Comparison of ENCODE assay signal across 8 mouse cellular contexts in the genomic region with DNA sequence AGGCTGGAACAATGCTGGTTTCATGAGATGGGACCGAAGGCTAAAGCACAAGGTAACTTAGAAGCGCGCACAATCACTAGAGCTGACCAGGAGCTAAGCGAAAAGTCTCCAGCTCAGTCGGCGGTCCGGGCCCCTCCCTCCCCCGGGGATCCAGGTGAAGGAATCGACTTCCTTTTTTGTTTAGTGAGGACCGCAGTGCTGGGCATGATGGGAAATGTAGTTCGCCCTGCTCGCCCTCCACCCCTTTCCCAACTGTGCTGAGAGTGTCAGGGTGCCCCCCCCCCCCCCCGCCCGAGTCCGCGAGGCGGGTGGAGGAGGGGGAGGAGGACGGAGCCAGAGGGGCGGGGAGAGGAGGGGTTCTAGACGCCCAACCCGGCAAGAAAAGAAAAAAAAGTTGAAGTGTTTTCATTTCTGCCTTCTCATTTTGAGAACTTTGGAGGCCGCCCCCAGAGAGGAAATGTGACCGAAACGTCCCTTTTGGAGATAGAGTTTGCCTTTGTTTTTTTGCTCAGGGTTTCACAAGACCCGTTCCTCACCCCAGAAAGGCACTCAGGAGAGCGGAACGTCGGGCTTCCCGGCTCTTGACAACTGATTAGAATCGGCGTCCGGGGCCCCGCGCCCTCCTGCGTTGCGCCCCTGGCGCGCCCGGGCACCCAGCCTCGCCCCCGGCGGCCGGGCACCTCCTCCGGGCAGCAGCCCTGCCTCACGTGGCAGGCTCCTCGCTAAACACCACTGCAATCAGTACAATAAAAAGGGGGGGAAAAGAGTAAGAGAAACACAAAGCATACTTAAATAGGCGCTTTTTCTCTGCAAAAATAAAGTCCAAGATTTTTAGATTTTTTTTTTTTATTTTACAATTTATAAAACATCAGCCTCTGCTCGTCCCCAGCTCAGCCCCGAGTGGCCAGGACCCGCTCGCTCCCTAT. TPM values are rescaled to one million over a fixed set of nuclear protein-coding genes. Genes with fewer than 3 reads are reported as not detected.
DNase-seq lines count a peak whose midpoint lies in the region; ATAC-seq lines count a peak whose summit lies in the region.

No protein-coding gene starts in this region.

- peak overlapping the region; percentile 99 for H3K4me2 ChIP-seq in heart, embryonic 16.5 days (ENCODE audit: low read depth, low read length)
- H3K4me2 ChIP-seq in liver, embryonic 16.5 days (ENCODE audit: low read depth, low read length) = peak overlapping the region; percentile 72
- H3K4me2 ChIP-seq in neural tube, embryonic 13.5 days = peak overlapping the region; percentile 97

- H3K4me3 ChIP-seq in forebrain, embryonic 10.5 days = peak overlapping the region; percentile 92
- H3K4me3 ChIP-seq in heart, embryonic 16.5 days (ENCODE audit: low read length) = peak overlapping the region; percentile 68
- H3K4me3 ChIP-seq in liver, embryonic 16.5 days (ENCODE audit: low read depth, low read length) = peak overlapping the region; percentile 60
- peak overlapping the region; percentile 90 for H3K4me3 ChIP-seq in neural tube, embryonic 13.5 days

- DNase-seq in A20 (ENCODE audit: low read depth, low spot score) = peak; percentile 91
- DNase-seq in adrenal gland, postnatal 14 days = peak; percentile 90
- peak; percentile 89 for DNase-seq in forebrain, embryonic 10.5 days (ENCODE audit: extremely low spot score, low spot score)
- DNase-seq in kidney, postnatal 25 days = peak; percentile 92 to 97
- peak; percentile 84 for DNase-seq in testis, postnatal 14 days (ENCODE audit: low spot score)

- under 1% methylated on average over 48 of the region's 51 CpGs for WGBS in forebrain, embryonic 10.5 days
- WGBS in heart, embryonic 16.5 days = under 1% methylated on average over 46 of the region's 51 CpGs
- under 1% methylated on average over 44 of the region's 51 CpGs for WGBS in liver, embryonic 16.5 days (ENCODE audit: insufficient replicate concordance)
- under 1% methylated on average over 44 of the region's 51 CpGs for WGBS in neural tube, embryonic 13.5 days

- H3K4me1 ChIP-seq in forebrain, embryonic 10.5 days = peaks cover 74% of the 10 kb centered on the region
- H3K4me1 ChIP-seq in heart, embryonic 16.5 days (ENCODE audit: control insufficient read depth, insufficient read depth, low read length) = peaks cover 16% of the 10 kb centered on the region
- H3K4me1 ChIP-seq in liver, embryonic 16.5 days (ENCODE audit: control insufficient read depth, low read depth, low read length) = peaks cover 7% of the 10 kb centered on the region
- peaks cover 51% of the 10 kb centered on the region for H3K4me1 ChIP-seq in neural tube, embryonic 13.5 days (replicated peaks)

- peak overlapping the region; percentile 93 for H3K9ac ChIP-seq in heart, embryonic 16.5 days (ENCODE audit: low read length)
- H3K9ac ChIP-seq in liver, embryonic 16.5 days (ENCODE audit: low read depth, low read length) = peak overlapping the region; percentile 50
- H3K9ac ChIP-seq in neural tube, embryonic 13.5 days = peak overlapping the region; percentile 98

- peak overlapping the region; percentile 98 for H3K27ac ChIP-seq in forebrain, embryonic 10.5 days
- H3K27ac ChIP-seq in heart, embryonic 16.5 days (ENCODE audit: low read length) = peak overlapping the region; percentile 90
- H3K27ac ChIP-seq in liver, embryonic 16.5 days (ENCODE audit: low read length) = peak overlapping the region; percentile 50
- H3K27ac ChIP-seq in neural tube, embryonic 13.5 days (replicated peaks) = peak overlapping the region; percentile 93

- ATAC-seq in heart, embryonic 16.5 days (replicated peaks; ENCODE audit: extremely low read depth, insufficient read depth, low FRiP score) = peak; percentile 50
- ATAC-seq in liver, embryonic 16.5 days (ENCODE audit: low read depth) = peak; percentile 44
- ATAC-seq in neural tube, embryonic 13.5 days (ENCODE audit: low read depth) = 0 out of 2 replicates have a peak, but pooled peaks have one; percentile 11

- peaks cover 51% of the 10 kb centered on the region for H3K27me3 ChIP-seq in forebrain, embryonic 10.5 days (ENCODE audit: poor library complexity, severe bottlenecking)
- H3K27me3 ChIP-seq in heart, embryonic 16.5 days (ENCODE audit: control insufficient read depth, insufficient read depth, low read length) = peaks cover 2% of the 10 kb centered on the region; the same call in 1 of the 2 replicates
- peaks cover 76% of the 10 kb centered on the region for H3K27me3 ChIP-seq in liver, embryonic 16.5 days (ENCODE audit: control insufficient read depth, insufficient read depth, low read depth, low read length)
- H3K27me3 ChIP-seq in neural tube, embryonic 13.5 days = peaks cover 16% of the 10 kb centered on the region

- no peaks in the 10 kb centered on the region; the same call in 1 of the 2 replicates for H3K36me3 ChIP-seq in forebrain, embryonic 10.5 days (replicated peaks)
- H3K36me3 ChIP-seq in heart, embryonic 16.5 days (ENCODE audit: control insufficient read depth, insufficient read depth) = no peaks in the 10 kb centered on the region
- H3K36me3 ChIP-seq in liver, embryonic 16.5 days (ENCODE audit: control insufficient read depth, insufficient read depth) = no peaks in the 10 kb centered on the region
- no peaks in the 10 kb centered on the region for H3K36me3 ChIP-seq in neural tube, embryonic 13.5 days

- H3K9me3 ChIP-seq in forebrain, embryonic 10.5 days = no peaks in the 10 kb centered on the region
- no peaks in the 10 kb centered on the region for H3K9me3 ChIP-seq in heart, embryonic 16.5 days (replicated peaks; ENCODE audit: control insufficient read depth, low read length)
- no peaks in the 10 kb centered on the region for H3K9me3 ChIP-seq in liver, embryonic 16.5 days (replicated peaks; ENCODE audit: control insufficient read depth, low read length)
- H3K9me3 ChIP-seq in neural tube, embryonic 13.5 days = no peaks in the 10 kb centered on the region

RNA-seq across cellular contexts. Expression of a gene that starts 2.0 kb away (rescaled TPM):
- 6.4 and 6.8 TPM in 2 replicates for total RNA-seq in adrenal gland, postnatal 14 days (2021)
- 1.6 and 2.0 TPM in 2 replicates for polyA plus RNA-seq in forebrain, embryonic 10.5 days (2016; fragmentation: Nextera tagmentation; extraction: Ambion mirVana)
- polyA plus RNA-seq in heart, embryonic 16.5 days (2015; fragmentation: Nextera tagmentation; extraction: Ambion mirVana) = 0.72 and 0.85 TPM in 2 replicates
- 0.07 TPM in 1 of 2 replicates, not detected in the other for polyA plus RNA-seq in liver, embryonic 16.5 days (2015; fragmentation: Nextera tagmentation; extraction: Ambion mirVana)
- polyA plus RNA-seq in neural tube, embryonic 13.5 days (2015; fragmentation: Nextera tagmentation; extraction: Ambion mirVana) = 2.1 and 3.1 TPM in 2 replicates

RNA-seq across cellular contexts. Expression of a gene that starts 56.2 kb away (rescaled TPM):
- 145 and 155 TPM in 2 replicates for total RNA-seq in adrenal gland, postnatal 14 days (2021)
- polyA plus RNA-seq in forebrain, embryonic 10.5 days (2016; fragmentation: Nextera tagmentation; extraction: Ambion mirVana) = 149 and 165 TPM in 2 replicates
- polyA plus RNA-seq in heart, embryonic 16.5 days (2015; fragmentation: Nextera tagmentation; extraction: Ambion mirVana) = 125 and 126 TPM in 2 replicates
- 121 TPM in 2 replicates for polyA plus RNA-seq in liver, embryonic 16.5 days (2015; fragmentation: Nextera tagmentation; extraction: Ambion mirVana)
- polyA plus RNA-seq in neural tube, embryonic 13.5 days (2015; fragmentation: Nextera tagmentation; extraction: Ambion mirVana) = 124 and 126 TPM in 2 replicates

RNA-seq across cellular contexts. Expression of a gene that starts 56.4 kb away (rescaled TPM):
- total RNA-seq in adrenal gland, postnatal 14 days (2021) = 291 and 301 TPM in 2 replicates
- 23.2 and 23.6 TPM in 2 replicates for polyA plus RNA-seq in forebrain, embryonic 10.5 days (2016; fragmentation: Nextera tagmentation; extraction: Ambion mirVana)
- 164 and 169 TPM in 2 replicates for polyA plus RNA-seq in heart, embryonic 16.5 days (2015; fragmentation: Nextera tagmentation; extraction: Ambion mirVana)
- polyA plus RNA-seq in liver, embryonic 16.5 days (2015; fragmentation: Nextera tagmentation; extraction: Ambion mirVana) = 24.2 and 31.3 TPM in 2 replicates
- polyA plus RNA-seq in neural tube, embryonic 13.5 days (2015; fragmentation: Nextera tagmentation; extraction: Ambion mirVana) = 22.2 and 23.0 TPM in 2 replicates

Comparison
In these comparisons a context has a peak if more than half of its experiments do, and no peak if none do; other contexts are left out.
1. Peak in every context shown above with its lines: DNase-seq, ATAC-seq, H3K4me3 ChIP-seq and H3K27ac ChIP-seq.